Mouse (Mus musculus) embryonic fibroblast, embryonic 13.5 days (primary cell): Measurements from ENCODE around the gene Nup133.

ENCODE experiments used
- CTCF ChIP-seq: IDR thresholded peaks from 2 replicates; pipeline ENCODE4 v1.5.1; 2011; ENCODE audit warnings: mild to moderate bottlenecking, control low read depth, low read length, moderate library complexity, borderline replicate concordance; ENCODE audit not compliant: insufficient read depth
- POLR2A ChIP-seq: IDR thresholded peaks from 2 replicates; pipeline ENCODE4 v1.6.1; 2011; ENCODE audit warnings: low read depth, mild to moderate bottlenecking, control low read depth, low read length, moderate library complexity

DNA sequence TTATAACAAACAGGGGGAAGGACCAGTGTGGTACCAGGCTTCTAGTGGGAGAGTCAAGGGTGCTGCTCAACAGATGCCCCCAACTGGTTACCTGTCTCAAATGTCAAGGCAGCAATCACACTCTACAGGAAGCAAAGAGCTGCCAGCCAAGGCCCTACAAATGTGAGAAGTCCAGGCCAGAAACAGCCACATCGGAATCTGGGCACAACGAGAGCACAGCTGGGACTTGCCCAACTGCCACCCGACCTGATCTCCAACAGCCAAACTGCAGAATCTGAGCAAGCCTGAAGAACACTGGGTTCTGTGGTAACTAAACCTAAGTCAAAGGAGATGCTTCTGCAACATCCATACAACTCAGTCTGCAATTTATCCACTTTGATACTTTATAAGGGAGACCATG lies 23.4 kb downstream of the Nup133 start:
- TF ChIP-seq POLR2A: no peak
- TF ChIP-seq CTCF: no peak
